Mouse (Mus musculus) 3134 (cell line): ENCODE results near the gene Olfr1474.
"Not testable (repeated sequence)": the region's sequence is repeated elsewhere in the genome, so short reads cannot be mapped to it uniquely, and the experiment has no call there.

Experiments
- DNase-seq: peaks from one replicate; pipeline ENCODE4 v3.0.0-alpha.2; 2011; ENCODE audit warnings: low spot score; ENCODE audit not compliant: insufficient read length; ENCODE audit errors: extremely low read depth

The Olfr1474 gene

DNA sequence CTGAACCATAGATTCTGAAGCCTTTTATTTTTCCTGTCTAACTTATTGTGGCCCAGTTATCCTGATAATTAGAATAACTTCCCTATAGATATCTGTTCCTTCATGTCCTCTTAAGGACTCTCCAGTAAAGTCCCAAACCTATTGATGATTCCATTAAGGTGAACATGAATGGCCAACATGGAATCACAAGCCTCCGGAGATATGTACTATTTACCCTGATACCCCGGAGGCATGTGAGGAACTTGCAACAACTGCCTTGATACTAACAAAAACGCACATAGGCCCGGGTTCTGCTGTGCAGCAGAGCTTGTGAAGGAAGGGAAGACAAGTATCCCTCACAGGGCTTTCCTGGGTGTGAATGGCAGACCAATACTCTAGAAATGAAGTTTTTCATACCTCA lies at the start of gene Olfr1474:
Gene Olfr1474 (plus strand): TSS at position 301 of the 400 bp plus-strand sequence.
- not testable (repeated sequence) for DNase-seq

GRCm38 (mm10) chr19:13443109-13443508 lies 26.3 kb upstream of the Olfr1474 start, which contains the start of gene Olfr1471:
Gene Olfr1471, plus strand, starts transcription at chr19:13443409.
- not testable (repeated sequence) for DNase-seq

DNA sequence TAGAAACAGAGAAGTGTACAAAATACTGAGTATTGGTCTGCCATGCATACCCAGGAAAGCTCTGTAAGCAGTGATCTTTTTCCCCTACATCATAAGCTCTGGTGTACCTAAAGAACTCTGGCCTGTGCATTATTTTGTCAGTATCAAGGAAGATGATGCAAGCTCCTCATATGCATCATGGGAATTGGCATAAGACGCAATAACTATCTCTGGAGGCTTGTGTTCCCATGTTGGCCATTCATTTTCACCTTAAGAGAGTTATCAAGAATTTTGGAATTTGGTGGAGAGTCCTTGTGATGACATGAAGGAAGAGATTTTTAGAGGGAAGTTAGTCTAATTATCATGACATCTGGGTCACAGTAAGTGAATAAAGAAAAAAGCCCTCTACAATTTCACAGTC lies 13.4 kb upstream of the Olfr1474 start, which contains the start of gene Olfr1472:
Gene Olfr1472 (minus strand): TSS at position 101 of the 400 bp plus-strand sequence.
- no peak for DNase-seq

- DNase-seq: no peak
These were observed 10.7 kb downstream of the Olfr1474 start, which contains the start of gene Olfr1475 for GRCm38 (mm10) chr19:13480096-13480495. Gene Olfr1475, minus strand, starts transcription at chr19:13480196.

GRCm38 (mm10) chr19:13500246-13500645 lies 30.9 kb downstream of the Olfr1474 start, which contains the start of gene Olfr1477:
Gene Olfr1477, plus strand, starts transcription at chr19:13500546.
- DNase-seq: no peak
